Mouse (Mus musculus) MEL (cell line): ENCODE results near the gene RPS10-NUDT3. TPM values are rescaled to one million over a fixed set of nuclear protein-coding genes. Genes with fewer than 3 reads are reported as not detected.

Experiments
- DNase-seq: peaks from one replicate; pipeline ENCODE4 v3.0.0; 2011; ENCODE audit warnings: low read depth, low spot score
- H3K27ac ChIP-seq: 2 replicates; pipeline ENCODE4 v1.5.1; 2012; ENCODE audit warnings: low read depth, mild to moderate bottlenecking, control low read depth, low read length, moderate library complexity; ENCODE audit not compliant: control insufficient read depth
- H3K27me3 ChIP-seq, 2 experiments: fragments of 150-350 bp in 1 of 2; sonication (generic) in 1 of 2; 2 replicates each; pipeline ENCODE4 v1.6.1; 2012; ENCODE audit warnings: low read length in 2 of 2, mild to moderate bottlenecking in 2 of 2, improper control_type of control experiment in 1 of 2, moderate library complexity in 1 of 2; ENCODE audit not compliant: insufficient read depth in 2 of 2, control insufficient read depth in 1 of 2
- H3K36me3 ChIP-seq, 2 experiments: 2 replicates each; pipeline ENCODE4 v1.6.1; 2012 to 2014; ENCODE audit warnings: low read length in 2 of 2, improper control_type of control experiment in 1 of 2, inconsistent platforms in 1 of 2, mild to moderate bottlenecking in 1 of 2; ENCODE audit not compliant: insufficient read depth in 2 of 2, control insufficient read depth in 1 of 2
- H3K4me1 ChIP-seq, 2 experiments: fragments of 150-350 bp in 1 of 2; sonication (generic) in 1 of 2; 2 replicates each; pipeline ENCODE4 v1.6.1; 2012; ENCODE audit warnings: low read length in 2 of 2, improper control_type of control experiment in 1 of 2, mild to moderate bottlenecking in 1 of 2; ENCODE audit not compliant: insufficient read depth in 2 of 2, control insufficient read depth in 1 of 2
- H3K4me3 ChIP-seq, 2 experiments: fragments of 150-350 bp in 1 of 2; sonication (generic) in 1 of 2; 2 replicates each; pipeline ENCODE4 v1.5.1; 2012; ENCODE audit warnings: low read depth in 2 of 2, low read length in 2 of 2, mild to moderate bottlenecking in 2 of 2, moderate library complexity in 2 of 2, control low read depth in 1 of 2, improper control_type of control experiment in 1 of 2; ENCODE audit not compliant: control insufficient read depth in 1 of 2, insufficient read depth in 1 of 2
- H3K79me2 ChIP-seq: 2 replicates; pipeline ENCODE4 v1.6.1; 2012; ENCODE audit warnings: mild to moderate bottlenecking, low read length, moderate library complexity; ENCODE audit not compliant: control insufficient read depth, poor library complexity, insufficient read depth
- H3K9ac ChIP-seq: 2 replicates; pipeline ENCODE4 v1.6.1; 2012; ENCODE audit warnings: low read depth, mild to moderate bottlenecking, control low read depth, low read length, moderate library complexity; ENCODE audit not compliant: control insufficient read depth, poor library complexity, severe bottlenecking
- H3K9me3 ChIP-seq: fragments of 150-350 bp; sonication (generic); replicated peaks from 2 replicates; pipeline ENCODE4 v1.6.1; 2012; ENCODE audit warnings: mild to moderate bottlenecking, low read length, improper control_type of control experiment, moderate library complexity; ENCODE audit not compliant: insufficient read depth
- CHD1 ChIP-seq: IDR thresholded peaks from 2 replicates; pipeline ENCODE4 v1.6.1; 2012; ENCODE audit warnings: low read depth, mild to moderate bottlenecking, inconsistent platforms, low read length, improper control_type of control experiment
- CHD2 ChIP-seq: IDR thresholded peaks from 2 replicates; pipeline ENCODE4 v1.6.1; 2011; ENCODE audit warnings: low read length, improper control_type of control experiment
- CTCF ChIP-seq, 3 experiments: IDR thresholded peaks in 2 of 3; conservative IDR thresholded peaks in 1 of 3; 2 replicates each; pipeline ENCODE4 v1.5.1; 2011 to 2012; ENCODE audit warnings: low read length in 3 of 3, low read depth in 2 of 3, mild to moderate bottlenecking in 2 of 3, improper control_type of control experiment in 1 of 3, inconsistent platforms in 1 of 3, mixed read lengths in 1 of 3, moderate library complexity in 1 of 3; ENCODE audit not compliant: control insufficient read depth in 1 of 3, insufficient read depth in 1 of 3, poor library complexity in 1 of 3, severe bottlenecking in 1 of 3
- E2F4 ChIP-seq: IDR thresholded peaks from 2 replicates; pipeline ENCODE4 v1.6.1; 2011; ENCODE audit warnings: low read depth, low read length, improper control_type of control experiment, borderline replicate concordance
- ELF1 ChIP-seq: IDR thresholded peaks from 2 replicates; pipeline ENCODE4 v1.6.1; 2014; ENCODE audit warnings: low read depth, mild to moderate bottlenecking, inconsistent platforms, low read length, improper control_type of control experiment, moderate library complexity
- ETS1 ChIP-seq: IDR thresholded peaks from 2 replicates; pipeline ENCODE4 v1.6.1; 2012; ENCODE audit warnings: low read depth, mild to moderate bottlenecking, inconsistent platforms, low read length, improper control_type of control experiment, moderate library complexity
- GABPA ChIP-seq: IDR thresholded peaks from 2 replicates; pipeline ENCODE4 v1.6.1; 2012; ENCODE audit warnings: low read depth, mild to moderate bottlenecking, inconsistent platforms, low read length, improper control_type of control experiment, moderate library complexity
- MAFK ChIP-seq: IDR thresholded peaks from 2 replicates; pipeline ENCODE4 v1.6.1; 2011; ENCODE audit warnings: low read depth, mild to moderate bottlenecking, low read length, improper control_type of control experiment, borderline replicate concordance
- MAX ChIP-seq: IDR thresholded peaks from 2 replicates; pipeline ENCODE4 v1.6.1; 2011; ENCODE audit warnings: low read length, improper control_type of control experiment
- MEF2A ChIP-seq: IDR thresholded peaks from 2 replicates; pipeline ENCODE4 v1.6.1; 2014; ENCODE audit warnings: low read depth, mild to moderate bottlenecking, inconsistent platforms, low read length, improper control_type of control experiment; ENCODE audit not compliant: poor library complexity, insufficient replicate concordance, severe bottlenecking; ENCODE audit errors: extremely low read depth
- MXI1 ChIP-seq: IDR thresholded peaks from 2 replicates; pipeline ENCODE4 v1.6.1; 2011; ENCODE audit warnings: mild to moderate bottlenecking, low read depth, low read length, improper control_type of control experiment
- NRF1 ChIP-seq: IDR thresholded peaks from 2 replicates; pipeline ENCODE4 v1.6.1; 2014; ENCODE audit warnings: low read depth, mild to moderate bottlenecking, inconsistent platforms, low read length, improper control_type of control experiment, moderate library complexity; ENCODE audit not compliant: poor library complexity, insufficient read depth, severe bottlenecking
- POLR2A ChIP-seq, 2 experiments: IDR thresholded peaks; 2 replicates each; pipeline ENCODE4 v1.6.1; 2011 to 2012; ENCODE audit warnings: low read length in 2 of 2, mild to moderate bottlenecking in 2 of 2, control low read depth in 1 of 2, improper control_type of control experiment in 1 of 2, low read depth in 1 of 2, moderate library complexity in 1 of 2; ENCODE audit not compliant: control insufficient read depth in 1 of 2, insufficient read depth in 1 of 2, poor library complexity in 1 of 2
- POLR2AphosphoS2 ChIP-seq: IDR thresholded peaks from 2 replicates; pipeline ENCODE4 v1.6.1; 2011; ENCODE audit warnings: low read length, improper control_type of control experiment
- POLR2AphosphoS5 ChIP-seq: IDR thresholded peaks from 2 replicates; pipeline ENCODE4 v1.6.1; 2012; ENCODE audit warnings: low read depth, borderline replicate concordance, mild to moderate bottlenecking, inconsistent platforms, low read length, moderate library complexity, mixed read lengths
- RCOR1 ChIP-seq: IDR thresholded peaks from 2 replicates; pipeline ENCODE4 v1.6.1; 2012; ENCODE audit warnings: low read depth, mild to moderate bottlenecking, inconsistent platforms, low read length, improper control_type of control experiment
- SIN3A ChIP-seq: IDR thresholded peaks from 2 replicates; pipeline ENCODE4 v1.6.1; 2012; ENCODE audit warnings: low read length, improper control_type of control experiment, inconsistent platforms
- SMC3 ChIP-seq: IDR thresholded peaks from 2 replicates; pipeline ENCODE4 v1.6.1; 2011; ENCODE audit warnings: low read depth, low read length, improper control_type of control experiment
- TAL1 ChIP-seq: IDR thresholded peaks from 2 replicates; pipeline ENCODE4 v1.6.1; 2012; ENCODE audit warnings: mild to moderate bottlenecking, inconsistent platforms, low read length, moderate library complexity, mixed read lengths
- TBP ChIP-seq: IDR thresholded peaks from 2 replicates; pipeline ENCODE4 v1.8.0; 2011; ENCODE audit warnings: low read depth, low read length, improper control_type of control experiment
- TCF12 ChIP-seq: IDR thresholded peaks from 2 replicates; pipeline ENCODE4 v1.6.1; 2014; ENCODE audit warnings: low read depth, mild to moderate bottlenecking, inconsistent platforms, low read length, improper control_type of control experiment, moderate library complexity
- USF2 ChIP-seq, 2 experiments: IDR thresholded peaks; 2 replicates each; pipeline ENCODE4 v1.6.1; 2011 to 2012; ENCODE audit warnings: improper control_type of control experiment in 2 of 2, low read length in 2 of 2, borderline replicate concordance in 1 of 2, inconsistent platforms in 1 of 2, low read depth in 1 of 2, mild to moderate bottlenecking in 1 of 2; ENCODE audit not compliant: insufficient read depth in 1 of 2
- ZC3H11A ChIP-seq: IDR thresholded peaks from 2 replicates; pipeline ENCODE4 v1.6.1; 2012; ENCODE audit warnings: low read depth, mild to moderate bottlenecking, inconsistent platforms, low read length, improper control_type of control experiment
- polyA plus RNA-seq, 2 experiments: library from polyadenylated mRNA; stranded (reverse) in 1 of 2; unstranded in 1 of 2; fragments of >175 nt in 1 of 2; fragments of >200 nt in 1 of 2; gene quantifications; 2 replicates each; pipeline versions ENCODE4 v1.2.1 to v1.2.4; 2012; ENCODE audit warnings: low replicate concordance in 2 of 2, low read depth in 1 of 2; ENCODE audit not compliant: insufficient read length in 2 of 2, insufficient read depth in 1 of 2, missing spikeins in 1 of 2
- total RNA-seq: library from RNA; depleted of rRNA; stranded (reverse); fragments of 300-350 nt; gene quantifications from 2 replicates; pipeline ENCODE4 v1.2.3, GENCODE M21; 2012

Gene RPS10-NUDT3
- total and polyA plus RNA-seq, 3 experiments, result 37.3 TPM; not detected in 2

DNA sequence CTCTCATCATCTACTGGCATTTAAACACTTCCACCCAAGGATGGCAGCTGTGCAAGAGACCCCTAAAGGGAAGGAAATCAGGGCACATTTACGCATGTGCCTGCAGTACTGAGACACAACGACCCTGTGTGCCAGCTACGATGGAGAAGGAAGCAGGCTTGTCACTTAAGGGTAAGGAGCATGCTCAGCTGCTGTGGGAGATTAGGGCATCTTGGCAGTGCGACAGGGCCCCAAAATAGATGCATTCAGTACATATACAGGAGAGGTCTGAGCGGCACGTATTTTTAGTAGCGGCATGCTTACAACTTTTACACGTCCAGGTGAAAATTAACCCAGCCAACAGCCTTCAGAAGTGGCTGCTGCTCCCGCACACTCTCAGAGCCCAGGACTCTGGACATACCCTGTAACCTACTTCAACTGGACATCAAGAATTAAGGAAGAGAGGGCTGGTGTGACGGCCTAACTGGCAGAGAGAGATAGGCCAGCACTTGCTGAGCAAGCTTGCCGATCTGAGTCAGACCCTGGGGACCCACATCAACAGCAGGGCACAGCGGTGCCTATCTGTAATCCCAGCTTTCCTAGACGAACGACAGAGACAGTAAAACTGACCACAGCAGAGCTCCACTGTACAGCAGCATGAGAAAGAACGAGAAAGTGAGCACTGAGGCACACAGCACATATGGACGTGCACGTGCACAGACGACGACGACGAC, 31.3 kb downstream of the RPS10-NUDT3 start:
- DNase-seq, result peak; percentile 75
- H3K36me3 ChIP-seq, result peaks cover 2 to 14% of the 10 kb centered on the region in 2 experiments
- H3K9me3 ChIP-seq, result no peaks in the 10 kb centered on the region
- 0 out of 2 replicates have a peak overlapping the region, but pooled peaks have one; percentile 9 for H3K9ac ChIP-seq
- peaks cover 13 to 23% of the 10 kb centered on the region in 2 experiments for H3K4me1 ChIP-seq
- H3K79me2 ChIP-seq, result peaks cover 77% of the 10 kb centered on the region
- H3K27ac ChIP-seq, result peak overlapping the region; percentile 17; the same call in 1 of the 2 replicates
- H3K4me3 ChIP-seq, result no peak overlapping the region
- TF ChIP-seq TAL1 (peak; percentile 36), POLR2AphosphoS2 (no peak), RCOR1 (0 out of 2 replicates have a peak, but pooled peaks have one; percentile 28), ETS1 (peak; percentile 49; the same call in 1 of the 2 replicates), CHD1 (no peak), CHD2 (no peak), GABPA (no peak), MEF2A (peak; percentile 59; the same call in 1 of the 2 replicates), ZC3H11A (no peak), POLR2AphosphoS5 (no peak), ELF1 (no peak), NRF1 (peak; percentile 66), MAX (no peak), MXI1 (0 out of 2 replicates have a peak, but pooled peaks have one; percentile 24), POLR2A (IDR thresholded peaks at IDR 0.05; ENCODE audit: control insufficient read depth in 1 of 2, insufficient read depth in 1 of 2, low read depth in 1 of 2, low read length in 2 of 2, poor library complexity in 1 of 2) (no peak)
- no peaks in the 10 kb centered on the region for H3K27me3 ChIP-seq

DNA sequence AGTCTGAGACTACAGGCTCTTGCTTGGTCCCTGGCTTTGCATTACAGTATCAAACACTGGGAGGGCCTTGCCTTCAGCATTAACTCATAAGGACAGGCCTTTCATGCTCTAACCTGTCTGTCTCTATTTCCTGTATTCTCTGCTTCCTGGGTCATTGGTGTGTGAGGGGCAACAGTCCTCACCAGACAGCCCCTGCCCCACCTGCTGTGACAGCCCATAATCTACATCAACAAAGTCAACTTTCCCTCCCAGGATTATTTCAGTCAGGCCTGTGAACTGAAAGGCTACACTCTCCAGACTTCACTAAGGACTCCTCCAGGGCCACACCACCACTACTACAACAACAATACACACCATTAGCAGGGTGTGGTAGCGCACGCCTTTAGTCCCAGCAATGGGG, 32.0 kb downstream of the RPS10-NUDT3 start:
- Histone ChIP-seq H3K79me2 (peaks cover 78% of the 10 kb centered on the region), H3K4me1 (peaks cover 13 to 23% of the 10 kb centered on the region in 2 experiments), H3K9me3 (no peaks in the 10 kb centered on the region), H3K4me3 (no peak overlapping the region), H3K27ac (no peak overlapping the region), H3K9ac (no peak overlapping the region), H3K36me3 (peaks cover 2 to 14% of the 10 kb centered on the region in 2 experiments), H3K27me3 (no peaks in the 10 kb centered on the region)
- TF ChIP-seq POLR2AphosphoS2 (no peak), USF2 (IDR thresholded peaks at IDR 0.05; ENCODE audit: borderline replicate concordance in 1 of 2, insufficient read depth in 1 of 2, low read depth in 1 of 2, low read length in 2 of 2) (no peak), MEF2A (no peak), RCOR1 (no peak), SIN3A (no peak), E2F4 (no peak), SMC3 (no peak), TBP (no peak), TAL1 (no peak), MAFK (no peak), CTCF (IDR thresholded peaks at IDR 0.05 in 2 of 3, conservative IDR thresholded peaks at IDR 0.05 in 1 of 3; ENCODE audit: control insufficient read depth in 1 of 3, insufficient read depth in 1 of 3, low read depth in 2 of 3, low read length in 3 of 3, poor library complexity in 1 of 3, severe bottlenecking in 1 of 3) (no peak), TCF12 (no peak)
- DNase-seq, result no peak
